ENCODE assay signal across 12 mouse cellular contexts in the genomic region with DNA sequence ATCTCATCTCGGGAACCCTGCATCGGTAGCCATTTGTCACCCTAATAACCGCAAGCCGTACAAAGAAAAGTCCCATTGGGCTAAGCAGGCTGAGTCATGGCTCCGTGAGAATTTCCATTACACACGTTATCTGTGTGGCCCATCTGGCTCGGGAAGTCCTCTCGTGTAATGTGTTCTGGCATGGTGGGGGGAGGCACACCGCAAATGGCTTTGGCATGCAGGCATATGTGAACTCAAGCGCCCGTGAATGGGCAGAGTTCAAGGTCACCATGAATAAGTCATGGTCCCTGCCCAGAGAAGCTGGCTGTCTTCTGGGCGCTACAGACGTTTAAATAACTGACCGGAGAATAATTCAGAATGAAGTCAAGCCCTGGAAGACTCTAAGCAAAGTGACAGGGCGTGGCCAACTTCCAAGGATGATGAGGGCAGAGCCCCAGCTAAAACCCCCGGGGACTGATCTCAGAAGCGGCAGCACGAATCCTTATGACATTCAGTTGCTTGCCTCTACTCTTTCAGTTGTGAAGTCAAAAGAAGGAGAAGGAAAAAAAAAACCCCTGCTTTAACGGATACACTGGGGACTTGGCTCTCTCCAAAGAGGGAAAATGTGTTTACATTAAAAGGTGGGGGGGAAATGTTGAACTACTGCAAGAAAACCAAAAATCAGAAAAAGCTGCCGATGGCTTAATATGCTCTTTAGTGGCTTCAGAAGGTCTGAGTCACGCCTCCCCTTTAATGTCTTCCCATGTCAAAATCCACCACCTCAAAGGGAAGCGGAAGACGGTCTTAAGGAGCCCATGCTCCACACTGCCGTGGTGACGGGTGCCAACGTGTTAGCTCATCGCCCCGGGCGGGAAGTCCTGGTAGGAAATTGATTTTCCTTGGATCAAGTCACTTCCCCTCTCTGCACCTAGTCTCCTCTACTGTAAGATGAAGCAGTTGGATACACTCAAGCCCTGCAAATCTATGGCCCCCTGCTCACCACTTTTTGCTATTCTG.
DNase-seq lines count a peak whose midpoint lies in the region; ATAC-seq lines count a peak whose summit lies in the region.
"Had no signal": no experiment of that assay in that cellular context is flagged by ENCODE, and none has a peak within 500 bp of the region (broad histone marks: within the 10 kb centered on the region; RNA-seq: fewer than 3 reads in every experiment).

No protein-coding gene starts in this region.

- H3K4me3 ChIP-seq in hindbrain, embryonic 11.5 days (ENCODE audit: low read depth, low read length), result no peak overlapping the region
- no peak overlapping the region for H3K4me3 ChIP-seq in hindbrain, embryonic 12.5 days
- H3K4me3 ChIP-seq in midbrain, embryonic 16.5 days (ENCODE audit: low read depth, low read length), result no peak overlapping the region
- H3K4me3 ChIP-seq in forebrain, embryonic 15.5 days, result no peak overlapping the region
- H3K4me3 ChIP-seq: forebrain, embryonic 12.5 days; liver, embryonic 13.5 days had no signal

- no peak overlapping the region for H3K9ac ChIP-seq in hindbrain, embryonic 11.5 days (ENCODE audit: low read depth, low read length)
- no peak overlapping the region for H3K9ac ChIP-seq in hindbrain, embryonic 12.5 days
- H3K9ac ChIP-seq in midbrain, embryonic 16.5 days (ENCODE audit: low read depth, low read length), result no peak overlapping the region
- no peak overlapping the region for H3K9ac ChIP-seq in forebrain, embryonic 15.5 days (replicated peaks)
- H3K9ac ChIP-seq: forebrain, embryonic 12.5 days; liver, embryonic 13.5 days had no signal

- ATAC-seq in hindbrain, embryonic 11.5 days (ENCODE audit: low FRiP score), result peak; percentile 28; the same call in 1 of the 2 replicates
- no peak; the same call in 1 of the 2 replicates for ATAC-seq in hindbrain, embryonic 12.5 days (ENCODE audit: low FRiP score)
- ATAC-seq in midbrain, embryonic 16.5 days, result 0 out of 2 replicates have a peak, but pooled peaks have one; percentile 18
- ATAC-seq in forebrain, embryonic 15.5 days (replicated peaks), result no peak

- H3K4me2 ChIP-seq in hindbrain, embryonic 11.5 days (replicated peaks; ENCODE audit: low read depth, low read length), result no peak overlapping the region
- no peak overlapping the region for H3K4me2 ChIP-seq in hindbrain, embryonic 12.5 days (replicated peaks)
- H3K4me2 ChIP-seq in midbrain, embryonic 16.5 days (ENCODE audit: low read length), result peak overlapping the region; percentile 27
- H3K4me2 ChIP-seq in forebrain, embryonic 15.5 days (replicated peaks), result no peak overlapping the region
- H3K4me2 ChIP-seq: forebrain, embryonic 12.5 days; liver, embryonic 13.5 days had no signal

- WGBS in hindbrain, embryonic 11.5 days, result 75% methylated on average over 29 of the region's 29 CpGs
- WGBS in hindbrain, embryonic 12.5 days, result 73% methylated on average over 29 of the region's 29 CpGs
- 47% methylated on average over 29 of the region's 29 CpGs for WGBS in midbrain, embryonic 16.5 days
- WGBS in forebrain, embryonic 15.5 days, result 88% methylated on average over 29 of the region's 29 CpGs

- H3K4me1 ChIP-seq in hindbrain, embryonic 11.5 days (replicated peaks; ENCODE audit: control insufficient read depth, insufficient read depth, low read length), result peaks cover 2% of the 10 kb centered on the region; the same call in 1 of the 2 replicates
- H3K4me1 ChIP-seq in hindbrain, embryonic 12.5 days, result peaks cover 12% of the 10 kb centered on the region; the same call in 1 of the 2 replicates
- peaks cover 4% of the 10 kb centered on the region; the same call in 1 of the 2 replicates for H3K4me1 ChIP-seq in midbrain, embryonic 16.5 days (ENCODE audit: control insufficient read depth, insufficient read depth, low read length)
- H3K4me1 ChIP-seq in forebrain, embryonic 15.5 days, result no peaks in the 10 kb centered on the region
- H3K4me1 ChIP-seq: liver, embryonic 13.5 days had no signal

- H3K36me3 ChIP-seq in hindbrain, embryonic 11.5 days (ENCODE audit: control insufficient read depth, insufficient read depth, low read length), result no peaks in the 10 kb centered on the region
- no peaks in the 10 kb centered on the region for H3K36me3 ChIP-seq in hindbrain, embryonic 12.5 days
- no peaks in the 10 kb centered on the region for H3K36me3 ChIP-seq in midbrain, embryonic 16.5 days (ENCODE audit: control insufficient read depth, insufficient read depth, low read length)
- no peaks in the 10 kb centered on the region for H3K36me3 ChIP-seq in forebrain, embryonic 15.5 days
- H3K36me3 ChIP-seq: forebrain, embryonic 12.5 days; liver, embryonic 13.5 days had no signal

- H3K27ac ChIP-seq in hindbrain, embryonic 11.5 days (ENCODE audit: low read depth, low read length), result no peak overlapping the region
- no peak overlapping the region for H3K27ac ChIP-seq in hindbrain, embryonic 12.5 days
- H3K27ac ChIP-seq in midbrain, embryonic 16.5 days (ENCODE audit: low read length), result no peak overlapping the region
- H3K27ac ChIP-seq in forebrain, embryonic 15.5 days (replicated peaks), result no peak overlapping the region
- H3K27ac ChIP-seq: forebrain, embryonic 12.5 days; liver, embryonic 13.5 days had no signal

- no peaks in the 10 kb centered on the region for H3K27me3 ChIP-seq in hindbrain, embryonic 11.5 days (ENCODE audit: control insufficient read depth, insufficient read depth, low read length)
- H3K27me3 ChIP-seq in hindbrain, embryonic 12.5 days, result no peaks in the 10 kb centered on the region
- no peaks in the 10 kb centered on the region for H3K27me3 ChIP-seq in midbrain, embryonic 16.5 days (ENCODE audit: control insufficient read depth, insufficient read depth, low read depth, low read length)
- no peaks in the 10 kb centered on the region for H3K27me3 ChIP-seq in forebrain, embryonic 15.5 days
- H3K27me3 ChIP-seq: liver, embryonic 13.5 days had no signal

- no peaks in the 10 kb centered on the region for H3K9me3 ChIP-seq in hindbrain, embryonic 11.5 days (ENCODE audit: control insufficient read depth, low read length)
- no peaks in the 10 kb centered on the region for H3K9me3 ChIP-seq in hindbrain, embryonic 12.5 days (replicated peaks)
- no peaks in the 10 kb centered on the region for H3K9me3 ChIP-seq in midbrain, embryonic 16.5 days (replicated peaks; ENCODE audit: control insufficient read depth, low read length, poor library complexity, severe bottlenecking)
- no peaks in the 10 kb centered on the region for H3K9me3 ChIP-seq in forebrain, embryonic 15.5 days
- H3K9me3 ChIP-seq: forebrain, embryonic 12.5 days; liver, embryonic 13.5 days had no signal

- peak; percentile 16 to 33 for DNase-seq in adrenal gland, adult (ENCODE audit: inconsistent age in 2 of 2, low spot score in 1 of 2)
- DNase-seq in adrenal gland, postnatal 10 days, result no peak
- DNase-seq in hindbrain, embryonic 11.5 days (ENCODE audit: low spot score), result no peak
- DNase-seq in induced T-regulatory cell, adult 2 months (ENCODE audit: low read depth), result peak; percentile 26
- no peak for DNase-seq in layer of hippocampus, adult 11-12 months (ENCODE audit: low spot score)
- DNase-seq: gastrocnemius, postnatal 14 days; kidney, adult 9 months; liver, embryonic 13.5 days had no signal

Comparison
In these comparisons a context has a peak if more than half of its experiments do, and no peak if none do; other contexts are left out.
1. DNase-seq: peak in adrenal gland, adult (2 of 2) and induced T-regulatory cell, adult 2 months (single experiment); none in adrenal gland, postnatal 10 days (single experiment), hindbrain, embryonic 11.5 days (single experiment) and layer of hippocampus, adult 11-12 months (single experiment).
2. ATAC-seq: peak in hindbrain, embryonic 11.5 days (single experiment) and midbrain, embryonic 16.5 days (single experiment); none in hindbrain, embryonic 12.5 days (single experiment) and forebrain, embryonic 15.5 days (single experiment).